Mouse (Mus musculus): Measurements from ENCODE around the gene Klhl11. TPM values are rescaled to one million over a fixed set of nuclear protein-coding genes. Genes with fewer than 3 reads are reported as not detected.
A peak's percentile ranks its signal among the peaks of the same experiment; 100 is the strongest.

Klhl11 gene
- polyA plus RNA-seq (2015; fragmentation: Nextera tagmentation; extraction: Ambion mirVana), result 12.0 and 12.6 TPM in 2 replicates

DNA sequence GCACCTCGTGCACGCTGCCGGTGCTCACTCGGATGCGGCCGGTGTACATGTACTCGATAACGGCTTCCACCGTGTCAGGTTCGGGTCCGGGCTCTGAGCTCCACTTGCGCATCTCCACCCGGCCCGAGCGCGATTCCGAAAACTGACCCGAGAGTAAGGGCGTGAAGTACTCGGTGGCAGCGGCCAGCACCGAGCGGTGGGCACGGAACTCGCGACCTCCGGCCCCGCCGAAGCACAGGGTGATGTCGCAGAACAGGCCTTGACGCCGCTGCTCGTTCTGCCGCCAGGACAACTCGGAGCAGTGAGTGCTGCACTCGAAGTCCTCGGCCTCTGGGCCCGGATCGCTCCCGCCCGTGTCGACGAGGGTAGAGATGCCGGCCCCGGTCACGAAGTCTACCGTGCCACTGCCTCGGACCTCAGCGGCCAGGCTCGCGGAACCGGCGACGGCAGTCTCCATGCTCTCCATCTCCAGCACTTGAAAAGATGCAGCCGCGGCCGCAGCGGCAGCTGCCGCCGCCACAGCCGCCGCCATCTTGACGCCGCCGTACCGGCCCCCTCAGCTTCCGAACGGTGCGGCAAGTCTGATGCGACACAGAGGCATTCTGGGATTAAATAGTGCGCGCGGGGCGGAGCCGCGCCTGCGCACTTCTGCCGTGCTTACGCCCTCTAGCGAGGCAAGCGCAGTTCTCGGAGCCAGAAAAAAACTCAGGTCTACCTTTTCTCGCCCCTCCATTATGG lies at the start of gene Klhl11:
Gene Klhl11, minus strand, starts transcription at position 545 of the 738 bp plus-strand sequence.
- H3K4me1 ChIP-seq, result peaks cover 16% of the 10 kb centered on the region

DNA sequence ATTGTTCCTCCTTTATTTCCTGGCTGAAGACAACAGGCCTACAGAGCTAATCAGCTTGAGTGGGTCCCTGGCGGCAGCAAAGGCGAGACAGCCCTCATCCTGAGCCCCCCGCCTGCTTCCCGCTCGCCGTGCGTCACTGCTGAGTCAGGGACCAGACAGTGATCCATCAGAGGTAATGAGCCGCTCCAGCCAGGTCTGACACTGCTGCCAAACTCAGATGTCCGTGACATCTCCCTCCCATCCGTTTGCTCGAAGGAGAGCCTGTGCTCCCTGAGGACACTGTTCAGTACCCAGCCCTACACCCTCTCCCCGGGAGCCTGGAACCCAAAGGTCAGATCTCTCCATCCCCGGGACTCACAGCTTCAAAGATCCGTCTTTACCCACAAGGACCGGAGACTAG lies 48.3 kb upstream of the Klhl11 start:
- Histone ChIP-seq H3K9me3 (no peaks in the 10 kb centered on the region), H3K4me3 (no peak overlapping the region), H3K9ac (no peak overlapping the region), H3K36me3 (peaks cover 81% of the 10 kb centered on the region), H3K4me1 (peaks cover 18% of the 10 kb centered on the region), H3K27me3 (no peaks in the 10 kb centered on the region), H3K27ac (no peak overlapping the region), H3K4me2 (no peak overlapping the region)
- WGBS, result 89% methylated on average over 15 of the region's 15 CpGs
- ATAC-seq (ENCODE audit: insufficient number of reproducible peaks, insufficient read depth, low FRiP score, low TSS enrichment, low read depth), result no peak

More for the DNA sequence above, at the start of gene Klhl11:
- peaks cover 20% of the 10 kb centered on the region for H3K36me3 ChIP-seq
- WGBS, result under 1% methylated on average over 83 of the region's 83 CpGs
- ATAC-seq (ENCODE audit: insufficient number of reproducible peaks, insufficient read depth, low FRiP score, low TSS enrichment, low read depth), result peak; percentile 80
- no peaks in the 10 kb centered on the region for H3K9me3 ChIP-seq
- no peaks in the 10 kb centered on the region for H3K27me3 ChIP-seq
- H3K4me3 ChIP-seq, result peak within 1 kb of the TSS; percentile 80
- H3K4me2 ChIP-seq, result peak within 1 kb of the TSS; percentile 92
- peak within 1 kb of the TSS; percentile 83 for H3K27ac ChIP-seq
- peak within 1 kb of the TSS; percentile 97 for H3K9ac ChIP-seq

DNA sequence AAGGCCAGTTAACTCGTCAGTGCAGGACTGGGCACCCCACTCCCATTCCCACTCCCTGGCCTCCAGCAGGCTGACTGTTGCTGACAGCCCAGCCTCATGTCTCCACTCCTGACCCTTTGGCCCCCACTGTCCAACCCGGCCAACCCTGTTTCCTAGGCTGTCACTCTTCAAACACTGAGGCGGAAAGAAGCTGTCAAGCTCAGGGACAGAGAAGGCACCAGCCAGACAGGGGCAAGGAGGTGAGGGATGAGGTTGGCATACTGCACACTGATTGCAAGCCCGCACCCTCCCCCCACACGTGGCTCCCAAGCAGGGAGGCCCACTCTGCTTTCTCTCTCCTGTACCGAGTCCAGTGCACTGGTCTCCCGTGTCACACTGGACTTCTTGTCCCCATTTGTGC lies 46.6 kb upstream of the Klhl11 start:
- Histone ChIP-seq H3K27me3 (no peaks in the 10 kb centered on the region), H3K9me3 (no peaks in the 10 kb centered on the region), H3K4me2 (no peak overlapping the region), H3K36me3 (peaks cover 98% of the 10 kb centered on the region), H3K4me1 (peaks cover 1% of the 10 kb centered on the region; the same call in 1 of the 2 replicates), H3K27ac (no peak overlapping the region), H3K9ac (no peak overlapping the region), H3K4me3 (no peak overlapping the region)
- ATAC-seq (ENCODE audit: insufficient number of reproducible peaks, insufficient read depth, low FRiP score, low TSS enrichment, low read depth), result no peak
- 83% methylated on average over 7 of the region's 7 CpGs for WGBS

DNA sequence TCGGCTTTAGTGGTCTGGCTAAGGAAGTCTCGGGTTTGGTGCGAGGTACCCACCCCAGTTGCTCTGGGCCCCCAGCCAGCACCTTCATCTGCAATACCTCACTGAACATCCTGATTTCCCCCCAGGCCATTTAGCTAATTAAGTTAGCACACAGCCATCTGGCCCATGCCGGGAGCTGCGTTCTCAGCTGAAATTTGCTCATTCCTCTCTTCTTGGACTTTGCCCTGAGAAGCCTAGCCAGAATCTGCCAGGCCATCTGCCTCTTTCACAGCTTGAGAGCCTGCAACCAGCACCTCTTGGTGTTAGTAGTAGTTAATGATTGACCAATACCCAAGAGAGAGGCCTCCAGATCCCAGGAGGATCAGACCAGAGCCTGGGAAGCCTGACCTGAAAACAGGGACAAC lies 45.6 kb upstream of the Klhl11 start:
- no peak for ATAC-seq (ENCODE audit: insufficient number of reproducible peaks, insufficient read depth, low FRiP score, low TSS enrichment, low read depth)
- WGBS, result 54% methylated on average over 5 of the region's 5 CpGs
- Histone ChIP-seq H3K36me3 (peaks cover 98% of the 10 kb centered on the region), H3K4me3 (no peak overlapping the region), H3K4me2 (no peak overlapping the region), H3K27ac (no peak overlapping the region), H3K9ac (no peak overlapping the region), H3K27me3 (no peaks in the 10 kb centered on the region), H3K4me1 (no peaks in the 10 kb centered on the region), H3K9me3 (no peaks in the 10 kb centered on the region)

DNA sequence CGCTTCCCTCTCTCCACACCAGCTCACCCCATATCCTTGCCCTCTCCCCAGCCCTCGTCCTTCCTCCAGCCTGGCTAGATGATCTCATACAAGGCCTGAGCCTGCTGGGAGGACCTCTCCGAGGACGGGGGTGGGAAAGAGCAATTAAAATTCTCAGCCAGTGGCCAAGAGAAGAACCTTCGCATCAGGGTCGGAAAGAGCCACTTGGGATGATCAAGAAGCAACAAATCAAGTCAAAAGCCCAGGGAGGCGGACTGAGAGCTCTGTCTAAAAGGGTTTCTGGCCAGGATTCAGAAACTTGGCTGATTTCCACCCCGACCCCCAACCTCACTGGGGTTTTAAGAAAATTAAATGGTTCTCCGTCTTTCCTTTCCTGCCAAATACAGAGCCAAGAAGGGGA lies 43.8 kb upstream of the Klhl11 start:
- Histone ChIP-seq H3K4me2 (no peak overlapping the region), H3K36me3 (peaks cover 96% of the 10 kb centered on the region), H3K27ac (no peak overlapping the region), H3K27me3 (no peaks in the 10 kb centered on the region), H3K4me3 (no peak overlapping the region), H3K4me1 (no peaks in the 10 kb centered on the region), H3K9me3 (no peaks in the 10 kb centered on the region), H3K9ac (no peak overlapping the region)
- 84% methylated on average over 9 of the region's 9 CpGs for WGBS
- no peak for ATAC-seq (ENCODE audit: insufficient number of reproducible peaks, insufficient read depth, low FRiP score, low TSS enrichment, low read depth)

DNA sequence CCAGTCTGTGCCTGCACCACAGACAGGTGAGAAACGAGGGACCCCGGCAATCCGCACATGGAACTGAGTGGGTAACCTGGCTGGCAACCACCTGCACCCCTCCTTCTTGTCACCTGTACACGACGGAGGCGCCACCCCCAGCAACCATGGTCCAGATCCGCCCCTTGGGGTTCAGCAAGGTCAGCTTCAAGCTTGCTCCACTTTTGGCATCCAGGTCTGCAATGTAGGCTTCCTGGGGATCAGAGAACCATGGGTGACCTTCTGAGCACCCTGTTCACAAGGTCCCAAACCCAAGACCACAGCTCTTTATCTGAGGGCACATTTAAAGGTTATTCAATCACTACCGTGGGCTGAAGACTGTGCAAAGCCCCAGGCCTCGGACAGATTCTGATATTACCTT lies 43.2 kb upstream of the Klhl11 start:
- H3K9ac ChIP-seq, result no peak overlapping the region
- H3K27ac ChIP-seq, result no peak overlapping the region
- no peaks in the 10 kb centered on the region for H3K9me3 ChIP-seq
- no peak overlapping the region for H3K4me3 ChIP-seq
- no peak for ATAC-seq (ENCODE audit: insufficient number of reproducible peaks, insufficient read depth, low FRiP score, low TSS enrichment, low read depth)
- WGBS, result 94% methylated on average over 9 of the region's 9 CpGs
- no peaks in the 10 kb centered on the region for H3K4me1 ChIP-seq
- no peaks in the 10 kb centered on the region for H3K27me3 ChIP-seq
- no peak overlapping the region for H3K4me2 ChIP-seq
- peaks cover 96% of the 10 kb centered on the region for H3K36me3 ChIP-seq

DNA sequence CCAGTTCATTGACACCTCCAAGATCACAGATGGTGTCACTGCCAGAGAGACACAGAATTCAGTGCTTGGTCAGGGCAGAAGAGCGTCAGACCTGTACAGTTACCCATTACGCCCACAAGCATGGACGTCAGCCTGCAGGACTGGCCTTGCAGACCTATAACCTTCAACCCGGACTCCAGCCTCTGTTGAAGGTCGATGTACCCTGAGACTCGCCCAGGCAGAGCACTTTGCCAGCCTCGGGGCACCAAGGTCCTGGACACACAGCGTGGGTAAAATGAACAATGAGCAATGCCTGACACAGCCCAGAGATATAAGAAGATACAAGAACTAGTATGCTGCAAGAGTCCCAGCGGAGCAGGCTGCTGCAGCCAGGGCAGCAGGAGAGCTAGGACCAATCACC lies 42.5 kb upstream of the Klhl11 start:
- 91% methylated on average over 9 of the region's 9 CpGs for WGBS

DNA sequence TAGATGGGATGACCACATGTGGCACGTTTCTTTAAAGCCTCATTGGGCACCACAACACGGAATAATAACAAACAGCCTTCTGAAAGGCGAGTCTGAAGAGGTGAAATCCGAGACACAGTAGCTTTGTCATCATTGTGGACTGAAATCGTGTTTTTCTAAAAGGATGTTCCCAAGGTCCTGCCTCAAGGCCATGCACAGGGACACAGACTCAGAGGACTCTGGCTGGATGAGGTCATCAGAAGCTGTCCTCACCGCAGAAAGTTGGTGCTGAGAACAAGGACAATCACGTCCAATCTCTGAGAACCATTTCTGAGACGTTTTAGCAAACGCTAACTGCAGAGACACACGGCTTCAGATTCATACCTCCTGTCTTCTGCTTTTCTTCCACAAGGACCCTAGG lies 41.2 kb upstream of the Klhl11 start:
- H3K27ac ChIP-seq, result no peak overlapping the region
- no peaks in the 10 kb centered on the region for H3K27me3 ChIP-seq
- no peak for ATAC-seq (ENCODE audit: insufficient number of reproducible peaks, insufficient read depth, low FRiP score, low TSS enrichment, low read depth)
- H3K4me3 ChIP-seq, result no peak overlapping the region
- H3K4me2 ChIP-seq, result no peak overlapping the region
- WGBS, result 77% methylated on average over 10 of the region's 10 CpGs
- no peaks in the 10 kb centered on the region for H3K4me1 ChIP-seq
- no peaks in the 10 kb centered on the region for H3K9me3 ChIP-seq
- H3K9ac ChIP-seq, result no peak overlapping the region
- peaks cover 91% of the 10 kb centered on the region for H3K36me3 ChIP-seq

More for the DNA sequence above, 42.5 kb upstream of the Klhl11 start:
- H3K4me3 ChIP-seq, result no peak overlapping the region
- no peaks in the 10 kb centered on the region for H3K4me1 ChIP-seq
- H3K9ac ChIP-seq, result no peak overlapping the region
- ATAC-seq (ENCODE audit: insufficient number of reproducible peaks, insufficient read depth, low FRiP score, low TSS enrichment, low read depth), result no peak
- no peak overlapping the region for H3K27ac ChIP-seq
- peaks cover 91% of the 10 kb centered on the region for H3K36me3 ChIP-seq
- H3K27me3 ChIP-seq, result no peaks in the 10 kb centered on the region
- H3K4me2 ChIP-seq, result no peak overlapping the region
- no peaks in the 10 kb centered on the region for H3K9me3 ChIP-seq

DNA sequence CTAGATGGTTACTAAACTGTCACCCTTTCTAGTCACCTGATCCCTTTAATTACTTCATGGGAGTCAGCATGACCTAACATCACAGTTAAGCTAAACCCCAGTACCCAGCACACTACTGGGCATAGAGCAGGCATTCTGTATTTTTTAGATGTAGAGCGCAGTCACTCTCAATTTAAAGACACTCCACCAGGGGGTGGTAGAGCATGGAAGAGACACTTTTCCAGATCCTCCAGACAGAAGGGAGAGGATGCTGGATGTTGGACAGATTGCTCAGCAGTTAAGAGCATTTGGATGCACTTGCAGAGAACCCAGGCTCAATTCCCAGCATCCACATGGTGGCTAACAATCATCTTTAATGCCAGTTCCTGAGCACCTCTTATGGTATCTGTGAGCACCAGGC lies 39.8 kb upstream of the Klhl11 start:
- Histone ChIP-seq H3K4me1 (no peaks in the 10 kb centered on the region), H3K27ac (no peak overlapping the region), H3K4me2 (no peak overlapping the region), H3K27me3 (no peaks in the 10 kb centered on the region), H3K9ac (no peak overlapping the region), H3K36me3 (peaks cover 89% of the 10 kb centered on the region), H3K9me3 (no peaks in the 10 kb centered on the region), H3K4me3 (no peak overlapping the region)
- ATAC-seq (ENCODE audit: insufficient number of reproducible peaks, insufficient read depth, low FRiP score, low TSS enrichment, low read depth), result no peak
- WGBS, result 90% methylated on average over 1 of the region's 1 CpGs

DNA sequence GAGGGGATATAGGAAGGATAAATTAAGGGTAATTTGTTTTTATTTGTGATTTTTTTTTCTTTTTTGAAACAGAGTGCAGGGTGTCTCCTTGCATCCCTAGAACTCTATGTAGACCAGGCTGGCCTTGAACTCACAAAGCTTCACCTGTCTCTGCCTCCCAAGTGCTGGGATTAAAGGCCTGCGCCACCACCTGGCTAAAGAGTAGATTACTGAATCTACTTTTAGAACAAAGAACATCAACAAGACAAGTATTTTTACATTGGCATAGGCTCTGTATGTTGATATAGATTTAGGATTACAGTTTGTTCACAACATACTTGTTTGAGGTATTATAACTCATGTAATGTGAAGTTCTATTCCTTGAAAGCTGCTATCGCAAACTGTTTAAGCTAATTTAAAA lies 38.0 kb upstream of the Klhl11 start:
- Histone ChIP-seq H3K36me3 (peaks cover 88% of the 10 kb centered on the region), H3K4me3 (no peak overlapping the region), H3K27me3 (no peaks in the 10 kb centered on the region), H3K4me2 (no peak overlapping the region), H3K9ac (no peak overlapping the region), H3K27ac (no peak overlapping the region), H3K4me1 (no peaks in the 10 kb centered on the region), H3K9me3 (no peaks in the 10 kb centered on the region)
- ATAC-seq (ENCODE audit: insufficient number of reproducible peaks, insufficient read depth, low FRiP score, low TSS enrichment, low read depth), result no peak
- WGBS, result 87% methylated on average over 2 of the region's 2 CpGs

DNA sequence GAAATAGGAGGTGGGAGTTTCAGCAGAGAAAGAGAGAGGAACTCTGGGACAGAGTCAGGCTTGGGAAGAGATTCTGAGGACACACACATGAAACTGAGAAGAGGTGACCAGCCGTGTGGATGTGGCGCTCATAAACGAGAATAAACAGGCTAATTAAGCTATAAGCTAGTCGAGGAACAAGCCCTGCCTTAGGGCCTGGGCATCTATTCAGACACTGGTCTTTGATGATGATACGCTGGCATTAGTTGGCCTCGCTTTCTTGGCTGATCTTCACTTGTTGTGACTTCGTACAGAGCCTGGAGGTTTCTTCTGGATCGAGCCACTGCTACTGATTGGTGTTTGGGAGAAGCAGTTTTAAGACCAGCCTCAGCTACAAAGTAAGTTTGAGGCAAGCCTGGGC lies 33.5 kb upstream of the Klhl11 start:
- no peak overlapping the region for H3K4me2 ChIP-seq
- WGBS, result 95% methylated on average over 8 of the region's 8 CpGs
- no peak overlapping the region for H3K9ac ChIP-seq
- no peaks in the 10 kb centered on the region for H3K9me3 ChIP-seq
- no peak for ATAC-seq (ENCODE audit: insufficient number of reproducible peaks, insufficient read depth, low FRiP score, low TSS enrichment, low read depth)
- no peaks in the 10 kb centered on the region for H3K27me3 ChIP-seq
- no peak overlapping the region for H3K27ac ChIP-seq
- no peak overlapping the region for H3K4me3 ChIP-seq
- H3K36me3 ChIP-seq, result peaks cover 89% of the 10 kb centered on the region
- H3K4me1 ChIP-seq, result no peaks in the 10 kb centered on the region

DNA sequence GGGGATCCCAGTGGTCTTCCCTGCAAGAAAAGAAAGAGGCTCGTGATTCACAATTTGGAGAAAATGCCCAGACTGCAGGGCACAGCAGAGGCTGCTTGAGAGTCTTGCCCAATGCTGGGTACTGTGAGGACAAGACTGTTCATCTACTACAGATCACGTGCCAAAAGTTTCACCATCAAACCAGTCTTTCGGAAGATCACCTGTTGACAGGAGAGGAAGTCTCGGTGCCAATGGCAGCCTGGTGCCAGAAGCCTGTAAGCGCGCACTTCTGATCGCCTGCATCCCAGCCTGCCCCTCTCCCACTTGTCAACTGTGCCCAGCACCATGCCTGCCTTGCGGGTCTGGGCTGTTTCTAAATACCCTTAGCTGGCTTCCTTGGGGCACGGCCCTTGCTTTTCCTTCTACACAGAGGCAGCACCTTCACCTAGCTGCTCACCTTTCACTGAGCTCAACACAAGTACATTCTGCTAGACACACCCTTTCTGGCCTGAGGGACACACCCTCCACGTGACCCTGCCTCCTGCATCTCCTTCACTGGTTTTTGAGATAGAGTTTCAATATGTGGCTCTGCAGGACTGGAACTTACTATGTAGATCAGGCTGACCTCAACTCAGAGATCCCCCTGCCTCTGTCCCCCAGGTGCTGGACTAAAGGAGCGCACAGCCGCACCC lies 32.6 kb upstream of the Klhl11 start:
- no peaks in the 10 kb centered on the region for H3K9me3 ChIP-seq
- no peak overlapping the region for H3K27ac ChIP-seq
- peaks cover 94% of the 10 kb centered on the region for H3K36me3 ChIP-seq
- H3K4me2 ChIP-seq, result no peak overlapping the region
- no peaks in the 10 kb centered on the region for H3K27me3 ChIP-seq
- no peaks in the 10 kb centered on the region for H3K4me1 ChIP-seq
- H3K4me3 ChIP-seq, result no peak overlapping the region
- WGBS, result 95% methylated on average over 12 of the region's 12 CpGs
- no peak for ATAC-seq (ENCODE audit: insufficient number of reproducible peaks, insufficient read depth, low FRiP score, low TSS enrichment, low read depth)
- no peak overlapping the region for H3K9ac ChIP-seq
